Mouse (Mus musculus) liver, embryonic 14.5 days (tissue): Measurements from ENCODE around the gene Shbg.

Experiments used
- CTCF ChIP-seq: IDR thresholded peaks from 2 replicates; pipeline ENCODE4 v1.5.1; 2016; ENCODE audit warnings: antibody characterized with exemption, low read depth, control low read depth
- EP300 ChIP-seq: IDR thresholded peaks from 2 replicates; pipeline ENCODE4 v1.6.1; 2016; ENCODE audit warnings: antibody characterized with exemption, low read depth

DNA sequence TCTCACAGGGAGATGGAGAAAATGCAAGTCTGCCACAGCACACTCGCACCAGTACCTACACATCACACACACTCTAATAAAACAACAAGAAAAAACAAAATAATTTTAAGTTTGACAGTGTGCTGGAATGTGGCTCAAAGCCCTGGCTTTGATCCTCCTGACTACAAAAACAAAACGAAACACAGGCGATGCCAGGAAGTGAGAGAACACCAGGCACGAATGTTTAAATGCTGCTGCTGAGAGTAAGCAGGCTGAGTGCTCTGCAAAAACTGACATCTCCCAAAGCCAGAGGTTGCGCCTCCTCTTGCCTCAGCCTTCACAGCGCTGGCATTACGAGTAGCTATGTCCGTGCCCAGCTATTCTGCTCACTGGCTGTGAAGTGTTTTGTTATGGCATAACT is 52.6 kb downstream of the Shbg start:
- no peak for TF ChIP-seq CTCF
- TF ChIP-seq EP300: no peak
